Mouse (Mus musculus): ENCODE measurements around the gene Ehd2.
"Not testable (repeated sequence)": the region's sequence is repeated elsewhere in the genome, so short reads cannot be mapped to it uniquely, and the experiment has no call there.

Ehd2 gene

DNA sequence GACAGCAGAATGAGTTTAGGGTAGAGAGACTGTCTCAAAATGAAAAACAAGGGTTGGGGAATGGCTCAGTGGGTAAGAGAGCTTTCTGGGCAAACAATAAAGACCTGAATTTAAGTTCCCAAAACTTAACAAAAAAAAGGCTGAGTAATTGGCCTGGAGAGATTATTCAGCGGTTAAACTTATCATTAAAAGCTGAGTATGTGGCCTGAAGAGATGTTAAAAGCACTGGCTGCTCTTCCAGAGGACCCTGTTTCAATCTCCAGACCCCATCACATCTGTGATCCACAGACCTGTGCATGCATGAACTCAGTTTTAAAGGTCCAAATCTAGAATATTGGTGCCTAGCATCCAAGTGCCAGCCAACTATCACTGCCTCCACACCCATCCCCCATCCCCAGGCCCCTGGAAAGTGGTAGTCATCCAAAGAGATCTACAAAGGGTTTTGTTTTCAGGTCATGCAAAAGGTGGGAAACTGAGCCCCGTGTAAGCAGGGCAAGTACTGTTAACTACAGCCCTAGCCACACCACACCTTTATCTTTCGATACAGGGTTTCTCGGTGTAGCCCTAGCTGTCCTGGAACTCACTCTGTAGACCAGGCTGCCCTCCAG is 19.6 kb downstream of the Ehd2 start:
- DNase-seq (ENCODE audit: low read depth, low spot score), result no peak

DNA sequence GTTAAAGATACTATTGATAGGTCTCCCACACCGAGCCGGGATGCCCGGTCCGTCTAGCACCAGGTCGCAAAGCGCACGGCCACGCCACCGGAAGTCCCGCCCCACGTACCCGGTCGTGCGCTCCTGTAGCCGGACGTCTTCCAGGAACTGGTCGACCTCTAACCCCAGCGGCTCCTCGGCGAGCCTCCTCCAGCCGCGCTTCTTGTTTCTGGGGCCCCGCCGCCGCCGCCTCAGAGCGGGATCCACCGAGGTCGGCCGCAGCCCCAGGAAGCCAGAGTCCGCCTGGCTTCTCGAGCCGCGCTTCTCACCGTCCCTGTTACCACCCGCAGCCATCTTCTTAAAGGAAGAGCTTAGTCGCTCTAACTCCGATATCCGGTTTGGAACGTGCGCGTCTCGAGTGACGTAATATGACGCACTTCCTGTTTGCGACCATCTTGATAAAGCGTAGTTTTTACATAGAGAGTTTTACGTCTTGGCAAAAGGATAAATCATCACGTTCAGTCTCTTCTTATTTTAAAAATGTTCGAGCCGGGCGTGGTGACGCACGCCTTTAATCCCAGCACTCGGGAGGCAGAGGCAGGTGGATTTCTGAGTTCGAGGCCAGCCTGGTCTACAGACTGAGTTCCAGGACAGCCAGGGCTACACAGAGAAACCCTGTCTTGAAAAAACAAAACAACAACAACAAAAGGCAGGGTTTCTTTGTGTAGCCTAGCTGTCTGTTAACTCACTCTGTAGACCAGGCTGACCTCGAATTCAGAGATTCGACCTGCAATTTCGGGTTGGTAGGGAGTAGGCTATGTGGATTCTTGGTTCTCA is 21.4 kb downstream of the Ehd2 start, which contains the start of gene Nop53:
Gene Nop53 (minus strand): TSS at position 354 of the 816 bp plus-strand sequence.
- peak; percentile 97 for DNase-seq (ENCODE audit: low read depth, low spot score)

DNA sequence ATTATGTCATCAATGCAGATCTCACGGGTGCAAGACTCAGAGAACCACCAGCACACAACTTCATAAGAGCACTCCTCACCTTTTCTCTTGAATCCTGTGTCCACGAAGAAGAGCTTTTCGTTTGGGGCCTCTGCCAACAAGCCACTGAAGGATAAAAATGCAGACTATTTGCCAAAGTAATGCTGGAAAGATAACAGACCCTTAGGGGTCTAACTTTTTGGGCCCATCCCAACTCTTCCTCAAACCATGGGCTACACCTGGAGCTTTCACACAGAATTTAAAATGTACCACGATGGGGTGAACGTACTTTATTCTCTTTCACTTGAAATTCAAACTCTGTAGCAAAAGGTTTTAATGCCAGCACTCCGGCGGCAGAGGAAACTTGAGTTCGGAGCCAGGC is 22.2 kb downstream of the Ehd2 start:
- DNase-seq (ENCODE audit: low read depth, low spot score), result no peak

DNA sequence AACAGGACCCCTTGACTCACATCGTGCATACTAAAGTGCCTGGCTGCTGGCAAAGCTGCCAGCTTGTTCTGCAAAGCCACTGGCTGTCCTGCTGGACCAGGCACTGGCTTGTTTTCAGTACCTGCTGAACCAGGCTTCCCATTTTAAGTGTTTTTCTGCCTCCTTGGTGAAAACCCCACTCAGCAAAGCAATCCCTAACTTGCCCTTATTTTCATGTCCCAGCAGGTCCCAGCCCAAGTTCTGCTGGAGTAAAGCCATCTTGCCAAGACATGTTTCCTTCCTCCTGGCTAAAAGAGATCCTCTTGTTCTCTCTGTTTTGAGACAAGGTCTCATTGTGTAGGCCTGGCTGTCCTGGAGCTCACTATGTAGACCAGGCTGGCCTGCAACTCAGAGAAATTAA is 23.1 kb downstream of the Ehd2 start:
- DNase-seq (ENCODE audit: low read depth, low spot score), result no peak

DNA sequence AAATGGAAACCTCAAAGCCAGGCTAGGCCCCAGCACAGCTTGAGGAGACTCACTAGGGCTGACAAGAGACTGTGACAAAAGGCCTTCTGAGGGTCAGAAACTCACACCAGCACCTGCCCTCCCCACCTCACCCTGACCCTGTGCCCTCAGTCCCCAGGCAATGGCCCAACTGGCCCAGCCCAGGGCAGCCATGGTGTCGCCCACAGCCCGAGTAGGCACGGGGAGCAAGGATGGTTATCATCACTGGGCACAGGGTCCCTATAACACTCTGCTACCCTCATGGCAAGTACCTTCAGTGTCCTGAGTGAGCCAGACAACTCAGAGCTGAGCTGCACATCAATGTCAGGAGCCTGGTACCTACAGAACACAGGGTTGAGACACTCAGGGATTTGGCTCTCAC is 28.7 kb downstream of the Ehd2 start:
- DNase-seq (ENCODE audit: low read depth, low spot score), result no peak

GRCm38 (mm10) chr7:15937491-15937890 is 29.9 kb downstream of the Ehd2 start:
- DNase-seq (ENCODE audit: low read depth, low spot score), result no peak

- no peak for DNase-seq (ENCODE audit: low read depth, low spot score)
Observed at GRCm38 (mm10) chr7:15933437-15934359, 33.7 kb downstream of the Ehd2 start.

DNA sequence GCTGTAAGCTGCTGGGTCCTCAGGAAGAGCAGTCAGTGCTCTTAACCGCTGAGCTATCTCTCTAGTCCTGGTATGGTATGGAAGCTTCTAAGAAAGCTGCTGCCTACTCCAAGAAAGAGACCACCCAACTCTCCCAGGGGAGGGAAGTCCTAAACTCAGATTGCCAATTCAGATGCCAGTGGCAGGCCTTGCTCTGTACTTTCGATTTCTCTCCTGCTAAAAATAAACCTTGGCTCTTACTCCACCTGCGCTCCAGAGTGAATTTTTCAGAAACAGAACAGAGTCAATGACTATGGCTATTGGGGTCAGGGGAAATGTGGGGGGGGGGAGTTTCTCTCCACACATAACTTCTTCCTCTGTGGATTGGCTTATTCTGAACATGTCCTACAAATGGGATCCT is 35.7 kb downstream of the Ehd2 start:
- no peak for DNase-seq (ENCODE audit: low read depth, low spot score)

DNA sequence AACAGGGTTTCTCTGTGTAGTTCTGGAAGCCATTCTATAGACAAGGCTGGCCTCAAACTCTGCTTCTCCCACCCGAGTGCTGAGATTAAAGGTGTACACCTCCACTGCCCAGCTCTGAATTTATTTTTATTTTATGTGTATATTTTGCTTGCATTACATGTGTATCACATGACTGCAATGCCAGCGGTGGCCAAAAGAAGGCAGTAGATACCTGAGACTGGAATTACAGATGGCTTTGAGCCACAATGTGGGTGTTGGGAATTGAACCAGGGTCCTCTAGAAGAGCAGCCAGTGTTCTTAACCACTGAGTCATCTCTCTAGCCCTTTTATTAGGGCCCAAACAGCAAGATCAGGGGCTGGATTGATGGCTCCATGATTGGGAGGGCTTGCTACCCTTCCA is 36.8 kb downstream of the Ehd2 start:
- DNase-seq (ENCODE audit: low read depth, low spot score), result no peak

- no peak for DNase-seq (ENCODE audit: low read depth, low spot score)
Observed at GRCm38 (mm10) chr7:15929910-15930309, 37.5 kb downstream of the Ehd2 start.

- DNase-seq (ENCODE audit: low read depth, low spot score), result peak; percentile 86
Observed at GRCm38 (mm10) chr7:15922220-15922773, 45.1 kb downstream of the Ehd2 start, which contains the start of gene Selenow. Gene Selenow (minus strand): TSS chr7:15922402.

DNA sequence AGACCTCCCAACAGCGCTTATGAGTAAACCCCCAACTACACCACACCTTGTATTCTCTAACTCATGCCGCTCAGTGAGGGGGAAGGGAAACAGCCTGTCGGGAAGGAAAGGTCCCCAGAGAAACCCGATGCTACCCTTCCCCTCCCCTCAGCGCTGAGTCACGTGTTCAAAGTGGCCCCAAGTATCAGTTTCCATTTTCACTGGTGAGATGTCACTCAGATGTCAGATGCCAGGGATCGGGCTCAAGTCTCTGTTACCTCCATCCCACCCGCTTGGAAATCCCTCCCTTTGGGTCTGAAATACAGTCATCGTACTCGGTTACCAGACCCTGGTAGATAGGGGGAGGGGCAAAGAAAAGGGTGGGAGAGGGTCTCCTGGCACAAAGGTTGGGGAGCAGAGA is 45.6 kb downstream of the Ehd2 start:
- DNase-seq (ENCODE audit: low read depth, low spot score), result peak; percentile 46

DNA sequence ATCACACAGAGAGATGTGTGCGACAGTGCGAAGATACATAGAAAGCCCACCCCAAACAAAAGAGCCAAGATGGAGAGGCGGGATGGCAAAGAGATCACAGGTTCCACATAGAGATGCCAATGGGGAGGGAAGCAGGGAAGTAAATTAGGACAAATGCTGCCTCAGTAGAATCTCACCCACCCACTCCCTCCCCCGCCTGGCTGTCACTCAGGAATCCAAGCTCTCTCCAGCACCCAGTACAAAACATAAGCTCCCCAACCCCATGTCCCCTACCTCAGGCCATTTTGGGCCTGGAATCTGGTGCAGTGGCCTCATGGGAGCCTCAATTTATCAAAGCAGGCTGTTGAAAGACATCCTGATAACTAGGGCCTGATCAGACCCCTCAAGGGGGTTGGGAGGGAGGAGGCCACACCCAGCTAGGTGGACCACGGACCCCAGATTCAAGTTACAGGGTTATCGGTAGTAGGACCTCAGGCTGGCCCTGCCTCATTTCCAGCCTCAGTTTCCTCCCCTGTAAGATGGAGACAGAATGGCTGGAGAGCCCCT is 46.6 kb downstream of the Ehd2 start:
- no peak for DNase-seq (ENCODE audit: low read depth, low spot score)

- DNase-seq (ENCODE audit: low read depth, low spot score), result no peak
Observed at GRCm38 (mm10) chr7:15919947-15920346, 47.4 kb downstream of the Ehd2 start.

GRCm38 (mm10) chr7:15918371-15918770 is 49.0 kb downstream of the Ehd2 start:
- no peak for DNase-seq (ENCODE audit: low read depth, low spot score)

- DNase-seq (ENCODE audit: low read depth, low spot score), result no peak
Observed at GRCm38 (mm10) chr7:15916996-15917395, 50.4 kb downstream of the Ehd2 start.

DNA sequence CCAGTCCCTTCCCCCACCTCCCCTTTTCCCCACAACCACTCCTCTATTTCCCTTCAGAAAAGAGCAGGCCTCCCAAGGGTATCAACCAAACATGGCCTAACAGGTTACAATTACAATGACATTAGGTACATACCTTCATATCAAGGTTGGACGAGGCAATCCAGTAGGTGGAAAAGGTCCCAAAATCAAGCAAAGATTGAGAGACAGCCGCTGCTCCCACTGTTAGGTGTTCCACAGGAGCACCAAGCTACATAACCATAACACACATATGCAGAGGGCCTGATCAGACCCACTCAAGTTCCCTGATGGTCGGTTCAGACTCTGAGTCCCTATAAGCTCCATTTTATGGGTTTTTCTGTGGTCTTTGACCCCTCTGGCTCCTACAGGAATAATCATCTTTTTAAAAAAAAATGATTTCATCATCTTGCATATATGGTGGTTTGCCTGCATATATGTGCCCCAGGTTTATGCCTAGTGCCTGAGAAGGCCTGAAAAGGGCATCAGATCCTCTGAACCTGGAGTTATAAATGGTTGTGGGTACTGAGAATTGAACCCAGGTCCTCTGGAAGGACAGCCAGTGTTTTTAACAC is 51.1 kb downstream of the Ehd2 start:
- no peak for DNase-seq (ENCODE audit: low read depth, low spot score)

GRCm38 (mm10) chr7:15915695-15916094 is 51.7 kb downstream of the Ehd2 start:
- DNase-seq (ENCODE audit: low read depth, low spot score), result not testable (repeated sequence)

DNA sequence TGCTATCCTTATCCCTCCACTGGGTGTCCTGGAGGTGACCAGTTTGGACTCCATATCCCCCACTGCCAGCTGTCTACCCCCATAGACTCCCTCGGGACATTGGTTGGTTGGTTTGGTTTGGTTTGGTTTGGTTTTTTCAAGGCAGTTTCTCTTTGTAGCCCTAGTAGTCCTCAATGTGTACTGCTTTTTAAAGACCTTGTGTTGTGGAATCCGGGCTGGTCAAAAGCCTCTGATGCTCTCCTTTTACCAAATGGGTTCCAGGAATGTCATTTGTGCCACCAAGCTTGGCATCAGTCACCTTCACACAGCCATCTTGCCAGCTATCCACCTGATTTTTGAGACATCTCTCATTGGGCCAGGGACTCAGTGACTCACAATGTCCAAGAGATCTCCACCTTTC is 52.6 kb downstream of the Ehd2 start:
- DNase-seq (ENCODE audit: low read depth, low spot score), result no peak

GRCm38 (mm10) chr7:15914252-15914651 is 53.1 kb downstream of the Ehd2 start:
- peak; percentile 24 for DNase-seq (ENCODE audit: low read depth, low spot score)

DNA sequence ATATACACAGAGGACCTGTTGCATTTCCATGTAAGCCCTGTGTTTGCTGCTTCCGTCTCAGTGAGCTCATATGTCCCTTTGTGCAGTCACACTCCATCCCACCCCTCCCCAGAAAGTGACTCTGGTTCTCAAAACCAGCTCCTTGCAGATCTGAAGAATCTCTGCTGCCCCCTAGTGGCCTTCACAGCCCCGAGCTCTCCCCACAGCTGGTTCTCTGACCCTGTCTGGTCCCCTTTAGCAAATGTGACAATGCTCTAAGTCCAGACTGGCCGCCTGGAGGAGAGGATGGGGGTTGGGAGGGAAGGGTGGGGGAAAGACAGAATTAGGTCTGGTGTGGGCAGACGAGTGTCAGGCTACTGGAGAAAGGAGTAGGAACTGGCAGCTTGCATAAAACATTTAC is 55.2 kb downstream of the Ehd2 start:
- DNase-seq (ENCODE audit: low read depth, low spot score), result peak; percentile 77
